ENCODE assay signal across 8 mouse cellular contexts in the genomic region with DNA sequence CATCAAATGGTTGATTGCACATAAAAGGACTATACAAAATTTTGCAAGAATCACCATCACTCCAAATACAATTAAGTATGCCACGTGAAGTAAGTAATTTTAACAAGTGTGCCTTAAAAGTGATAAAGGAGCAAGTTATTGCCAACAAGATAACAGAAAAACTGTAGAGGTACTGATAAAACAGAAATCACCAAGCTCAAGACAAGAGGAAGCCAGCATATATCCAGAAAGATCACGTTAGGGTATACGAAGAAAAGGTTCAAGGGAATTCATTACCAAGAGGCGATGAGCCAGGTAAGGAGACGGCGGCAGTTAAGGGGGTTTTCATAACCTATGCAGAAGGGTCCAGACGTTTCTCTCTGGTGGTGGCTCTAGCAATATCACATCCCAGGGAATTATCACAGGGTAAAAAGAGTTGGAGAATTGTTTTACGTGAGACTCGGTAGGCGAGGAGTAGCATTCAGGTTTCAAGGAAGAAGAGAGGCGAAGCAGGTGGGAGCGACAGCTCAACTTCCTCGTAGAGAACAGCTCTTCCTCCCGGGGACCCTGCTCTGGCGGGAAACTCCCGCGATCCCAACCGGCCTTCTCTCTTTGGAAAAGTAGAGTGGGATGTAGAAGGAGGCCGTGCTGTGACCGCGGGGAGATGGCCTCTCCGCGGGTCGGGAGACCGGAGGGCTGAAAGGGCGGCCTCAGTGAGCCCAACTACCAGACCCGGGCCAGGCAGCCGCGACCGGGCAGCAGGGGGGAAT. TPM values are rescaled to one million over a fixed set of nuclear protein-coding genes. Genes with fewer than 3 reads are reported as not detected.
DNase-seq lines count a peak whose midpoint lies in the region; ATAC-seq and TF ChIP-seq lines count a peak whose summit lies in the region.

A gene (plus strand): TSS at position 218 of the 749 bp plus-strand sequence.

- H3K4me1 ChIP-seq in forebrain, embryonic 16.5 days (replicated peaks; ENCODE audit: control insufficient read depth, insufficient read depth, low read length), result peaks cover 11% of the 10 kb centered on the region
- peaks cover 21% of the 10 kb centered on the region for H3K4me1 ChIP-seq in hindbrain, embryonic 13.5 days (replicated peaks)
- peaks cover 8% of the 10 kb centered on the region; the same call in 1 of the 2 replicates for H3K4me1 ChIP-seq in liver, postnatal 0 days (ENCODE audit: insufficient read depth)

- TF ChIP-seq CTCF in liver, postnatal 0 days (IDR thresholded peaks at IDR 0.05; ENCODE audit: low read depth), result no peak

- no peak for DNase-seq in left cerebral cortex, adult 18-20 months (ENCODE audit: low spot score in 2 of 2)
- no peak for DNase-seq in left cerebral cortex, adult 9 months (ENCODE audit: low spot score in 2 of 2)
- DNase-seq in adrenal gland, postnatal 25 days, result no peak
- DNase-seq in liver, postnatal 0 days, result no peak
- no peak for DNase-seq in urinary bladder, postnatal 4 days (ENCODE audit: low spot score in 2 of 2)

- no peaks in the 10 kb centered on the region for H3K27me3 ChIP-seq in forebrain, embryonic 16.5 days (replicated peaks; ENCODE audit: control insufficient read depth, insufficient read depth, low read length)
- no peaks in the 10 kb centered on the region for H3K27me3 ChIP-seq in hindbrain, embryonic 13.5 days
- H3K27me3 ChIP-seq in liver, postnatal 0 days (ENCODE audit: insufficient read depth, low read length), result no peaks in the 10 kb centered on the region

- H3K4me2 ChIP-seq in forebrain, embryonic 16.5 days (ENCODE audit: low read length), result peak within 1 kb of the TSS; percentile 83
- H3K4me2 ChIP-seq in hindbrain, embryonic 13.5 days, result peak within 1 kb of the TSS; percentile 76
- H3K4me2 ChIP-seq in liver, postnatal 0 days (ENCODE audit: low read depth, low read length), result peak within 1 kb of the TSS; percentile 77

- H3K4me3 ChIP-seq in forebrain, embryonic 16.5 days (replicated peaks; ENCODE audit: low read length), result peak within 1 kb of the TSS; percentile 97
- peak within 1 kb of the TSS; percentile 89 for H3K4me3 ChIP-seq in hindbrain, embryonic 13.5 days
- peak within 1 kb of the TSS; percentile 99 for H3K4me3 ChIP-seq in liver, postnatal 0 days (ENCODE audit: low read depth, low read length)

- no peak; the same call in 1 of the 2 replicates for ATAC-seq in forebrain, embryonic 16.5 days
- no peak for ATAC-seq in hindbrain, embryonic 13.5 days (ENCODE audit: low FRiP score)
- ATAC-seq in liver, postnatal 0 days, result no peak; the same call in 1 of the 2 replicates
- ATAC-seq in cerebellum, adult (ENCODE audit: insufficient number of reproducible peaks, low FRiP score, low TSS enrichment), result no peak

- H3K9ac ChIP-seq in forebrain, embryonic 16.5 days (replicated peaks; ENCODE audit: low read depth, low read length), result peak within 1 kb of the TSS; percentile 93
- peak within 1 kb of the TSS; percentile 92 for H3K9ac ChIP-seq in hindbrain, embryonic 13.5 days
- peak within 1 kb of the TSS; percentile 97 for H3K9ac ChIP-seq in liver, postnatal 0 days (replicated peaks)

- no peaks in the 10 kb centered on the region for H3K9me3 ChIP-seq in forebrain, embryonic 16.5 days (ENCODE audit: control insufficient read depth, low read length)
- H3K9me3 ChIP-seq in hindbrain, embryonic 13.5 days, result no peaks in the 10 kb centered on the region
- no peaks in the 10 kb centered on the region for H3K9me3 ChIP-seq in liver, postnatal 0 days (ENCODE audit: low read length)

- TF ChIP-seq EP300 in liver, postnatal 0 days (IDR thresholded peaks at IDR 0.05; ENCODE audit: low read depth), result peak; percentile 82

- no peaks in the 10 kb centered on the region for H3K36me3 ChIP-seq in forebrain, embryonic 16.5 days (ENCODE audit: control insufficient read depth, insufficient read depth)
- peaks cover 9% of the 10 kb centered on the region; the same call in 1 of the 2 replicates for H3K36me3 ChIP-seq in hindbrain, embryonic 13.5 days
- H3K36me3 ChIP-seq in liver, postnatal 0 days (replicated peaks; ENCODE audit: insufficient read depth, low read length), result no peaks in the 10 kb centered on the region; the same call in 1 of the 2 replicates

- WGBS in forebrain, embryonic 16.5 days, result under 1% methylated on average over 30 of the region's 30 CpGs
- WGBS in hindbrain, embryonic 13.5 days, result under 1% methylated on average over 30 of the region's 30 CpGs
- WGBS in liver, postnatal 0 days (ENCODE audit: insufficient replicate concordance), result under 1% methylated on average over 21 of the region's 30 CpGs

- peak within 1 kb of the TSS; percentile 92 for H3K27ac ChIP-seq in forebrain, embryonic 16.5 days (ENCODE audit: low read length)
- peak within 1 kb of the TSS; percentile 95 for H3K27ac ChIP-seq in hindbrain, embryonic 13.5 days
- peak within 1 kb of the TSS; percentile 98 for H3K27ac ChIP-seq in liver, postnatal 0 days (ENCODE audit: low read depth)

RNA-seq across cellular contexts. Expression of the gene that starts here (rescaled TPM):
- total RNA-seq in left cerebral cortex, adult 18-20 months (2021), result 100 to 1,000 TPM; 399 to 431 TPM
- 47.7 and 82.8 TPM in 2 replicates for total RNA-seq in adrenal gland, postnatal 25 days (2021)
- 93.3 and 97.0 TPM in 2 replicates for polyA plus RNA-seq in forebrain, embryonic 16.5 days (2015; fragmentation: Nextera tagmentation; extraction: Ambion mirVana)
- 70.1 and 70.2 TPM in 2 replicates for polyA plus RNA-seq in hindbrain, embryonic 13.5 days (2015; fragmentation: Nextera tagmentation; extraction: Ambion mirVana)
- polyA plus RNA-seq in liver, postnatal 0 days (2015; fragmentation: Nextera tagmentation; extraction: Ambion mirVana), result 9.1 and 9.2 TPM in 2 replicates
